Mouse (Mus musculus) cerebellum, adult 2 months (tissue): ENCODE data around the gene Hadhb.

Experiments used
- CTCF ChIP-seq: fragments of 200-500 bp; IDR thresholded peaks from 2 replicates; pipeline ENCODE4 v1.5.1; 2011; ENCODE audit warnings: low read depth, mild to moderate bottlenecking, control low read depth, low read length, moderate library complexity, borderline replicate concordance; ENCODE audit not compliant: insufficient read depth
- POLR2A ChIP-seq: fragments of 200-500 bp; IDR thresholded peaks from 2 replicates; pipeline ENCODE4 v1.6.1; 2011; ENCODE audit warnings: low read length, control low read depth, borderline replicate concordance; ENCODE audit not compliant: insufficient read depth

DNA sequence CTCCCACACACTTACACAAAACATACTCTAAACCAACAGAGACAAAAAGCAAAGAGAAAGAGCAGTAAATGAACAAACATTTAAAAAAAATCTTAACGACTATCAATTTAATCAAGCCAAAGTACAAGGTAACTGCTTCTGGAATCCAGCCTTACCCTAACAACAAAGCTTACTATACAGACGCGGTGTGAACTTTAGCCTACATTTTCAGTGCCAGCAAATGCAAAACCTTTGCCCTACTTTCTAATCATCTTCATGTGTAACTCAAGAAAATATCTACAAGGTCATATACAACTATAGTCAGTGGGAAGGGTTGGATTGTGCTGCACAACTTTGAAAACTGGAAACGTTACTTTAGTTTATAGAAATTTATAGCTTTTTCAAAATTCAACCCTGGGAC, 3.0 kb upstream of the Hadhb start:
- no peak for TF ChIP-seq CTCF
- TF ChIP-seq POLR2A, result no peak
